Mouse (Mus musculus) intestine, embryonic 15.5 days (tissue): ENCODE measurements around the gene Hnf1b. TPM values are rescaled to one million over a fixed set of nuclear protein-coding genes. Genes with fewer than 3 reads are reported as not detected.
A peak's percentile ranks its signal among the peaks of the same experiment; 100 is the strongest.

Experiments used
- ATAC-seq: fragments of 200-750 bp; cut with Nextera tagmentation; 2 replicates; pipeline ENCODE4 v1.8.0; 2017; ENCODE audit warnings: moderate TSS enrichment, moderate library complexity
- H3K27ac ChIP-seq: fragments of 300-500 bp; sonication (generic); 2 replicates; pipeline ENCODE4 v1.5.1; 2015; ENCODE audit warnings: mild to moderate bottlenecking, inconsistent platforms
- H3K27me3 ChIP-seq: fragments of 300-500 bp; sonication (generic); replicated peaks from 2 replicates; pipeline ENCODE4 v1.6.1; 2015; ENCODE audit warnings: inconsistent platforms
- H3K36me3 ChIP-seq: fragments of 300-500 bp; sonication (generic); 2 replicates; pipeline ENCODE4 v1.6.1; 2015; ENCODE audit warnings: inconsistent platforms
- H3K4me1 ChIP-seq: fragments of 300-500 bp; sonication (generic); replicated peaks from 2 replicates; pipeline ENCODE4 v1.6.1; 2015; ENCODE audit warnings: inconsistent platforms
- H3K4me2 ChIP-seq: fragments of 300-500 bp; sonication (generic); replicated peaks from 2 replicates; pipeline ENCODE4 v1.6.1; 2015; ENCODE audit warnings: mild to moderate bottlenecking, inconsistent platforms
- H3K4me3 ChIP-seq: fragments of 300-500 bp; sonication (generic); replicated peaks from 2 replicates; pipeline ENCODE4 v1.5.1; 2015; ENCODE audit warnings: inconsistent platforms
- H3K9ac ChIP-seq: fragments of 300-500 bp; sonication (generic); 2 replicates; pipeline ENCODE4 v1.6.1; 2015; ENCODE audit warnings: inconsistent platforms
- H3K9me3 ChIP-seq: fragments of 300-500 bp; sonication (generic); 2 replicates; pipeline ENCODE4 v1.6.1; 2016; ENCODE audit warnings: inconsistent platforms
- WGBS: fragments of 180-500 bp; shearing (Covaris S2); methylation state at CpG from one replicate; pipeline ENCODE4 v1.1.7; 2015; 5-methylcytosine and 5-hydroxymethylcytosine counted together
- polyA plus RNA-seq: library from polyadenylated mRNA; unstranded; fragments of >200 nt; fragmentation: Nextera tagmentation; extraction: Ambion mirVana; gene quantifications from 2 replicates; pipeline ENCODE4 v1.2.1, GENCODE M21; 2015

Hnf1b gene
- polyA plus RNA-seq, 1 experiment from 2014 or later = 9.3 TPM

DNA sequence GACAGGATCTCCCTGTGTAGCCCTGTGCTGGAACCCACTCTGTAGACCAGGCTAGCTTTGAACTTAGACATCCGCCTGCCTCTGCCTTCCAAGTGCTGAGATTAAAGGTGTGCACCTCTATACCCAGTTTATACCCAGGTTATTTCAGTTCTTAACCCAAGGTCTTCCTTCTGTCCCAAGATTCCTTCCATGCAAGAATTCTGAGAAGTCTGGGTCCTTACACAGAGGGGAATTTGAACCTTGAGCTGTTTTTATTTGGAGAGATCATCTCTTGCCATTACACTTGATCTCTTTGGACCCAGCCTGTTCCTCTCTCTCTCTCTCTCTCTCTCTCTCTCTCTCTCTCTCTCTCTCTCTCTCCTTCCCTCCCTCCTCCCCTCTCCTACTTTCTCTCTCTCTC is 7.4 kb downstream of the Hnf1b start:
- H3K27ac ChIP-seq = no peak overlapping the region
- no peak overlapping the region for H3K4me3 ChIP-seq

DNA sequence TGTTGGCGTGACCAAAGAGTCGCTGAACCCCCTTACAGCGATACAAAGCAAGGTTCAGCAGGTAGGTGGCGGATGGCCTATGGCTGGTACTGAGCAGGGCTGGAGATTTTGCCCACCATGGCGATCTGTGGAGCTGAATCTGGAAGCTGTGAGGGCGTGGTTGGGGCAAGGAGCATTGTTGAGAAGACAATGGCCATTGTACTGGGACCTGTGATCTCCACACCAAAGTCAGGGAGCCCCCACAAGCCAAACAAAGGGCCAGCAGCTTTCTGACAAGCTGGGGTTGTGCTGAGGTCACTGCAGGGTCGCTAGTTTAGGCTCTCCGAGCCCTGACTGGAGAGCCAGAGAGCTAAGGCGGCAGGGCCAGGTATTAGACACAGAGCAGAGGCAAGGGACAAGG is 15.4 kb downstream of the Hnf1b start:
- Histone ChIP-seq H3K27ac (no peak overlapping the region), H3K9me3 (no peaks in the 10 kb centered on the region), H3K4me2 (no peak overlapping the region), H3K4me3 (no peak overlapping the region), H3K27me3 (no peaks in the 10 kb centered on the region), H3K36me3 (no peaks in the 10 kb centered on the region), H3K4me1 (peaks cover 10% of the 10 kb centered on the region), H3K9ac (no peak overlapping the region)
- no peak for ATAC-seq
- 59% methylated on average over 9 of the region's 9 CpGs for WGBS

More for the DNA sequence above, 7.4 kb downstream of the Hnf1b start:
- Histone ChIP-seq H3K9me3 (no peaks in the 10 kb centered on the region), H3K4me2 (no peak overlapping the region), H3K27me3 (peaks cover 23% of the 10 kb centered on the region), H3K36me3 (no peaks in the 10 kb centered on the region), H3K4me1 (no peaks in the 10 kb centered on the region), H3K9ac (no peak overlapping the region)
- no peak for ATAC-seq
- 78% methylated on average over 1 of the region's 1 CpGs for WGBS

- ATAC-seq = no peak
- H3K9ac ChIP-seq = no peak overlapping the region
- 51% methylated on average over 3 of the region's 3 CpGs for WGBS
- H3K27ac ChIP-seq = no peak overlapping the region
- no peaks in the 10 kb centered on the region for H3K27me3 ChIP-seq
- H3K4me1 ChIP-seq = peaks cover 10% of the 10 kb centered on the region
- no peak overlapping the region for H3K4me2 ChIP-seq
- H3K4me3 ChIP-seq = no peak overlapping the region
- H3K36me3 ChIP-seq = no peaks in the 10 kb centered on the region
- no peaks in the 10 kb centered on the region for H3K9me3 ChIP-seq
Measured at GRCm38 (mm10) chr11:83867571-83867970, 17.7 kb downstream of the Hnf1b start.

DNA sequence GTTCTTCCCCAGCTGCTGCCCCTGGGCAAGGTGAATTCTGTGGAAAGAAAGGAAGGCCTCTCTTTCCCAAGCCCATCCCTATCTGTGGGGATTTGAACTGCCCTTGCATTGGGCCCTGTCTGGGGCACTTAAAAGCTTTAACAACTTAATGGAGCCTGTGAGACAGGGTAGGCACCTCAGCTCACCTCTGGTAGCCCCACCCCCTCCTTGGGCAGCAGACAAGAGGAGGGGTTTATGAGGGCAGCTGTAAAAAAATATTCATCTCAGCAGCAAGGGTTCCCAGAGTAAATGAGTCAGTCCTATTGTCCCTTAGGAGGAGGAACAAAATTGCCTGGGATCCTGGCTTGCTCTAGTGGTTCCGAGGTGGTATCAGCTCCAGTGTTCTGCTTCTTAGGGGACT is 19.3 kb downstream of the Hnf1b start:
- H3K27me3 ChIP-seq = no peaks in the 10 kb centered on the region
- WGBS = 35% methylated on average over 1 of the region's 1 CpGs
- ATAC-seq = peak; percentile 91
- H3K4me2 ChIP-seq = no peak overlapping the region
- no peak overlapping the region for H3K27ac ChIP-seq
- H3K36me3 ChIP-seq = no peaks in the 10 kb centered on the region
- no peak overlapping the region for H3K9ac ChIP-seq
- peaks cover 19% of the 10 kb centered on the region for H3K4me1 ChIP-seq
- no peaks in the 10 kb centered on the region for H3K9me3 ChIP-seq
- H3K4me3 ChIP-seq = no peak overlapping the region

GRCm38 (mm10) chr11:83869686-83870085 is 19.8 kb downstream of the Hnf1b start:
- no peaks in the 10 kb centered on the region for H3K36me3 ChIP-seq
- H3K27ac ChIP-seq = peak overlapping the region; percentile 32; the same call in 1 of the 2 replicates
- no peak overlapping the region for H3K9ac ChIP-seq
- no peaks in the 10 kb centered on the region for H3K9me3 ChIP-seq
- peak; percentile 24 for ATAC-seq
- H3K4me2 ChIP-seq = no peak overlapping the region
- WGBS = 65% methylated on average over 3 of the region's 3 CpGs
- H3K4me1 ChIP-seq = peaks cover 19% of the 10 kb centered on the region
- no peak overlapping the region for H3K4me3 ChIP-seq
- no peaks in the 10 kb centered on the region for H3K27me3 ChIP-seq

- WGBS = 82% methylated on average over 9 of the region's 9 CpGs
- Histone ChIP-seq H3K27ac (no peak overlapping the region), H3K27me3 (no peaks in the 10 kb centered on the region), H3K9me3 (no peaks in the 10 kb centered on the region), H3K9ac (no peak overlapping the region), H3K4me3 (no peak overlapping the region), H3K36me3 (no peaks in the 10 kb centered on the region), H3K4me2 (no peak overlapping the region), H3K4me1 (peaks cover 19% of the 10 kb centered on the region)
- ATAC-seq = no peak
Measured at GRCm38 (mm10) chr11:83871780-83872554, 22.1 kb downstream of the Hnf1b start.

GRCm38 (mm10) chr11:83873509-83873908 is 23.6 kb downstream of the Hnf1b start:
- Histone ChIP-seq H3K36me3 (no peaks in the 10 kb centered on the region), H3K9ac (no peak overlapping the region), H3K27ac (no peak overlapping the region), H3K4me2 (no peak overlapping the region), H3K4me1 (peaks cover 21% of the 10 kb centered on the region), H3K9me3 (no peaks in the 10 kb centered on the region), H3K4me3 (no peak overlapping the region), H3K27me3 (no peaks in the 10 kb centered on the region)
- no peak for ATAC-seq
- WGBS = 38% methylated on average over 9 of the region's 9 CpGs

DNA sequence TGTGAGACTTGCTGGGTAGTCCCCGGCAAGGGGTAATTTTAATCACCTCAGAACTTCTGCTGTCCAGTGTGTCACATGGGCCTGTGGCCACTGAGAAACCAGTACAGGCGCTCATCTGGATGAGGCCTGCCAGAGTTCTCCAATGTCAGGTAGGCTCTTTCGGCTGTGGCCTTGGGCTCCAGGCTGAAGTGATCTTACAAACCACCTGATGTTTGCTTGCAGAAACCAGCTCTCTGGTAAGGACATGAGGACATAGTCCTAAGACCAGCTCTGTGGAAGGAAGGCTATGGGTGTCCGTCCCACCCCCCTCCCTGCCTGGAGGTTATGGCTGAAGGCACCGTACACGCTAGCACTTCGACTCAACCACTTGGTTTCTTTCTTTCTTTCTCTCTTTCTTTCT is 26.8 kb downstream of the Hnf1b start:
- Histone ChIP-seq H3K4me2 (no peak overlapping the region), H3K4me3 (no peak overlapping the region), H3K27ac (no peak overlapping the region), H3K36me3 (no peaks in the 10 kb centered on the region), H3K9ac (no peak overlapping the region), H3K9me3 (no peaks in the 10 kb centered on the region), H3K27me3 (no peaks in the 10 kb centered on the region), H3K4me1 (peaks cover 27% of the 10 kb centered on the region)
- 88% methylated on average over 7 of the region's 7 CpGs for WGBS
- ATAC-seq = no peak

- H3K36me3 ChIP-seq = no peaks in the 10 kb centered on the region
- H3K27ac ChIP-seq = no peak overlapping the region
- 33% methylated on average over 8 of the region's 8 CpGs for WGBS
- H3K9ac ChIP-seq = no peak overlapping the region
- no peaks in the 10 kb centered on the region for H3K27me3 ChIP-seq
- peaks cover 32% of the 10 kb centered on the region for H3K4me1 ChIP-seq
- H3K9me3 ChIP-seq = no peaks in the 10 kb centered on the region
- ATAC-seq = no peak
- H3K4me2 ChIP-seq = no peak overlapping the region
- H3K4me3 ChIP-seq = no peak overlapping the region
Measured at GRCm38 (mm10) chr11:83877765-83878164, 27.9 kb downstream of the Hnf1b start.

GRCm38 (mm10) chr11:83878417-83878952 is 28.6 kb downstream of the Hnf1b start:
- WGBS = 43% methylated on average over 4 of the region's 4 CpGs
- Histone ChIP-seq H3K36me3 (no peaks in the 10 kb centered on the region), H3K9me3 (no peaks in the 10 kb centered on the region), H3K27ac (no peak overlapping the region), H3K27me3 (no peaks in the 10 kb centered on the region), H3K4me1 (peaks cover 27% of the 10 kb centered on the region; the same call in 1 of the 2 replicates), H3K9ac (no peak overlapping the region), H3K4me2 (no peak overlapping the region), H3K4me3 (no peak overlapping the region)
- no peak for ATAC-seq

DNA sequence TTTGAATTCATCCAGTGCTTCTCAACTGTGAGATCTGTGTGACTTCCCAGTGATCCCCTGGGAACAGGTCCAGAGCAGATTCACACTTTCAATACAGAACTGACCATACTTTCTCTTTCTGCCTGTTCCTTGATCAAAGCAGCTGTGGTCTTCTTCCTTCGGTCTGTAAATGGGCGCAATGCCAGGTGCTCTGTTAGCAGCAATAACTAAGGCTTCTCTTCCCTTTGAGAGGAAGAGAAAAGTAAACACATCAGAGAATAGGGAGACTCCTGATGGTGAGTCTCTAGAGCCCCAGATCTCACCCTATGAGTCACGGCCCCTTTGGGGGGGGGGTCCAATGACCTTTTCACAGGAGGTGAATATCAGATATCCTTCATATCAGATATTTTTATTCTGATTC is 29.3 kb downstream of the Hnf1b start:
- WGBS = 36% methylated on average over 3 of the region's 3 CpGs
- no peaks in the 10 kb centered on the region for H3K9me3 ChIP-seq
- no peaks in the 10 kb centered on the region for H3K36me3 ChIP-seq
- H3K27me3 ChIP-seq = no peaks in the 10 kb centered on the region
- no peak overlapping the region for H3K9ac ChIP-seq
- ATAC-seq = no peak
- no peak overlapping the region for H3K27ac ChIP-seq
- H3K4me3 ChIP-seq = no peak overlapping the region
- H3K4me1 ChIP-seq = peaks cover 22% of the 10 kb centered on the region; the same call in 1 of the 2 replicates
- H3K4me2 ChIP-seq = no peak overlapping the region

DNA sequence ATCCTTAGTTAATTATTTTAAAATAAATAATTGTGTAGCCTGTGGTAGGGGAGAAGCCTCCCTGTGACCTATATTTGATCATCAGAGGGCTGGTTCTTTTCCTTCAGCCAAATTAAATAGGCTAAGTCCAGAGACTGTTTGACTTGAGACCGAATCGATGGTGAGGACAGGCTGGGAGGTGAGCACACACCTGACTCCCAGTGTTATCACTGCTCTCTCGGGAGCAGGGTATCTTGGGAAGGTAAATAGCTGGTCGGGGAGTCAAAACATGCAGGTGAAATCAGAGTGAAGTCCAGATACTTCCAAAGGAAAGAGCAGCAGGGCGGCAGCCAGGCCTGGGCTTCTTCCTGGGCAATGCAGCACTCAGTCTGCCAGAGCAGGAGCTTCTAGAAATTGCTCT is 31.6 kb downstream of the Hnf1b start:
- Histone ChIP-seq H3K4me3 (no peak overlapping the region), H3K9ac (no peak overlapping the region), H3K9me3 (no peaks in the 10 kb centered on the region), H3K36me3 (no peaks in the 10 kb centered on the region), H3K4me1 (peaks cover 22% of the 10 kb centered on the region; the same call in 1 of the 2 replicates), H3K4me2 (no peak overlapping the region), H3K27ac (peak overlapping the region; percentile 3; the same call in 1 of the 2 replicates), H3K27me3 (no peaks in the 10 kb centered on the region)
- 62% methylated on average over 5 of the region's 5 CpGs for WGBS
- no peak for ATAC-seq

DNA sequence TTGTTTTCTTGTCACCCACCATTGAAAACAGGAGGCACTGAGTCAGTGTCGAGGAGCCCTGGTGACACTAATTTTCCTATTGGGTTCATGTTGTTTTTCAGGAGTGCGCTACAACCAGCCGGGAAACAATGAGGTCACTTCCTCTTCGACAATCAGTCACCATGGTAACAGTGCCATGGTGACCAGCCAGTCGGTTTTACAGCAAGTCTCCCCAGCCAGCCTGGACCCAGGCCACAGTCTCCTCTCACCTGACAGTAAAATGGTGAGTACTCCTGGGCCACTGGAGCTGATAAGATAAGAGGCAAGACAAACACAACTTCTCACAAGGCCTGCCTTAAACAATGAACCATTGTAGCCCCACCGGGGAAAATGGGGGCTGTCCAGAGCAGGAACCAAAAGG is 32.7 kb downstream of the Hnf1b start:
- ATAC-seq = peak; percentile 91
- Histone ChIP-seq H3K27ac (no peak overlapping the region), H3K4me3 (no peak overlapping the region)

More for the DNA sequence above, 32.7 kb downstream of the Hnf1b start:
- no peaks in the 10 kb centered on the region for H3K27me3 ChIP-seq
- peak overlapping the region; percentile 9; the same call in 1 of the 2 replicates for H3K4me2 ChIP-seq
- no peaks in the 10 kb centered on the region for H3K9me3 ChIP-seq
- no peak overlapping the region for H3K9ac ChIP-seq
- WGBS = 22% methylated on average over 6 of the region's 6 CpGs
- no peaks in the 10 kb centered on the region for H3K36me3 ChIP-seq
- peaks cover 20% of the 10 kb centered on the region; the same call in 1 of the 2 replicates for H3K4me1 ChIP-seq
